Mouse (Mus musculus) Patski (cell line): ENCODE results near the gene Gm6525. TPM values are rescaled to one million over a fixed set of nuclear protein-coding genes. Genes with fewer than 3 reads are reported as not detected.

Experiments
- ATAC-seq: fragments of 100-300 bp; one replicate; pipeline ENCODE4 v1.8.0; 2021
- CTCF ChIA-PET: fragments of 350-600 bp; sonication (Branson Sonifier 250); formaldehyde crosslinking; loops from one replicate; lab custom pipeline; 2022; ENCODE audit warnings: inconsistent platforms; lab: Charles Lee
- POLR2A ChIA-PET: fragments of 350-600 bp; sonication (Branson Sonifier 250); formaldehyde crosslinking; loops from one replicate; lab custom pipeline; 2022; ENCODE audit warnings: antibody characterized with exemption, inconsistent platforms; lab: Charles Lee
- DNase-seq: peaks from one replicate; pipeline ENCODE4 v3.0.0-alpha.2; 2011; ENCODE audit warnings: low read depth, low spot score
- H3K27me3 ChIP-seq: fragments of 371-371 bp; one replicate; pipeline ENCODE4 v1.5.1; 2021
- CTCF ChIP-seq: fragments of 100-300 bp; IDR thresholded peaks from one replicate; pipeline ENCODE4 v1.5.1; 2021
- in situ Hi-C: fragments of 300-500 bp; cut with MboI; formaldehyde crosslinking; loops from 3 replicates; pipeline ENCODE4 v1.11.1; 2018; ENCODE audit warnings: low pct_unique_long_range_greater_than_20kb, mixed read lengths
- polyA plus RNA-seq: library from polyadenylated mRNA; unstranded; gene quantifications from one replicate; pipeline ENCODE4 v1.2.3, GENCODE M21; 2021

Gene Gm6525
- polyA plus RNA-seq, 1 experiment from 2014 or later = 0.47 TPM

GRCm38 (mm10) chr3:84218498-84218897 is 44.6 kb downstream of the Gm6525 start:
- ChIA-PET POLR2A (no interaction called here), CTCF (interaction anchor here (0.9 kb wide), 1 partner anchor 10 kb away, joined by 3 read pairs; no protein-coding TSS in a partner anchor)
- in situ Hi-C loops = no loop called here
- no peak for TF ChIP-seq CTCF
- H3K27me3 ChIP-seq = no peaks in the 10 kb centered on the region
- DNase-seq (no peak), ATAC-seq (no peak)

GRCm38 (mm10) chr3:84219166-84219710 is 45.3 kb downstream of the Gm6525 start:
- ChIA-PET CTCF (interaction anchor here (1.0 to 1.1 kb wide), 2 partner anchors 9 to 10 kb away, joined by 3 to 4 read pairs; no protein-coding TSS in a partner anchor), POLR2A (interaction anchor here (0.7 kb wide), 3 partner anchors 20 to 445 kb away, joined by 3 read pairs; no protein-coding TSS in a partner anchor)
- DNase-seq (no peak), ATAC-seq (no peak)
- in situ Hi-C loops = no loop called here
- no peak for TF ChIP-seq CTCF
- no peaks in the 10 kb centered on the region for H3K27me3 ChIP-seq

- ATAC-seq = no peak
- H3K27me3 ChIP-seq = no peaks in the 10 kb centered on the region
- ChIA-PET CTCF (interaction anchor here (1.0 to 1.1 kb wide), 2 partner anchors 9 to 10 kb away, joined by 3 to 4 read pairs; no protein-coding TSS in a partner anchor), POLR2A (interaction anchor here (0.7 kb wide), 4 partner anchors 21 to 444 kb away, joined by 3 read pairs; no protein-coding TSS in a partner anchor)
- TF ChIP-seq CTCF = no peak
- DNase-seq = no peak
- in situ Hi-C loops = no loop called here
Observed at GRCm38 (mm10) chr3:84219720-84220273, 45.9 kb downstream of the Gm6525 start.

DNA sequence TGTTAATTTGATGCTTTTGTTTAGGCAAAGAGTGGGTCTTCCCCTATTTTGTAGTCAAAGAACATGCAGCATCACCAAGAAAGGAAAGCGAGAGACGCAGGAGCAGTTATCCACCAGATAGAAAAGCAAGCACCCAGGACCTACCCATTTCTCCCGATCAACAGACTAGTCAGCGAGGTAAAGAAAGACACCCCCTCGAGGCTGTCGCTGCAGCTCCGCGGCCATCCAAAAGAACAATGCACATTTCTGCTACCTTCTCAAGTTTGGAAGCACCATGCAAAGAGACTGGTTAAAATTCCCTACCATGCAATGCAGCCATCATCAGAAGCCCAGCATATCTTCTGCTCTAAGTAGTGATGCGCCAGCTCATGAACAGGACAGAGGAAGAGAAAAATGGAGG is 46.4 kb downstream of the Gm6525 start:
- H3K27me3 ChIP-seq = no peaks in the 10 kb centered on the region
- POLR2A ChIA-PET = interaction anchor here (0.7 kb wide), 1 partner anchor 319 kb away, joined by 3 read pairs; no protein-coding TSS in a partner anchor
- no peak for TF ChIP-seq CTCF
- in situ Hi-C loops = no loop called here
- CTCF ChIA-PET = interaction anchor here (0.8 to 1.1 kb wide), 3 partner anchors 8 to 13 kb away, joined by 3 to 4 read pairs (median 3); no protein-coding TSS in a partner anchor
- peak; percentile 10 for ATAC-seq
- no peak for DNase-seq

GRCm38 (mm10) chr3:84220748-84221147 is 46.8 kb downstream of the Gm6525 start:
- no peak for TF ChIP-seq CTCF
- DNase-seq (peak; percentile 64), ATAC-seq (peak; percentile 78)
- ChIA-PET POLR2A (no interaction called here), CTCF (interaction anchor here (0.8 to 1.1 kb wide), 2 partner anchors 13 to 22 kb away, joined by 3 read pairs; no protein-coding TSS in a partner anchor)
- in situ Hi-C loops = no loop called here
- no peaks in the 10 kb centered on the region for H3K27me3 ChIP-seq

Other genes starting within 250 kb of the Gm6525 start
- 24.9 TPM for gene Tmem131l, start 133.9 kb upstream of the Gm6525 start, polyA plus RNA-seq
- 20.1 TPM for gene Mnd1, start 18.3 kb upstream of the Gm6525 start, polyA plus RNA-seq
- 30.7 TPM for gene Trim2, start 132.8 kb downstream of the Gm6525 start, polyA plus RNA-seq